Mouse (Mus musculus) embryo, embryonic 9.5 days (tissue): ENCODE measurements at regions not wholly inside any gene's neighbourhood (a gene's known extent, or its start where the extent isn't known, plus 50 kb on each side); places are given as distances from the start of the nearest gene placed in this dataset.

Source experiments
- DNase-seq: peaks from one replicate; pipeline ENCODE4 v3.0.0-alpha.2; 2017; ENCODE audit errors: extremely low spot score

- no peak for DNase-seq
These were observed 136.7 kb downstream of the Gm10295 start for GRCm38 (mm10) chr7:71214500-71215055.

GRCm38 (mm10) chr7:71193131-71193530 is 158.2 kb downstream of the Gm10295 start:
- DNase-seq: peak; percentile 7

GRCm38 (mm10) chr7:71190161-71190711 is 161.0 kb downstream of the Gm10295 start:
- no peak for DNase-seq

GRCm38 (mm10) chr7:71189757-71190156 is 161.5 kb downstream of the Gm10295 start:
- no peak for DNase-seq

GRCm38 (mm10) chr7:71188119-71188518 is 163.2 kb downstream of the Gm10295 start:
- peak; percentile 26 for DNase-seq

- DNase-seq: no peak
These were observed 176.4 kb downstream of the Gm10295 start for GRCm38 (mm10) chr7:71174871-71175270.

- peak; percentile 15 for DNase-seq
These were observed 212.2 kb downstream of the Gm10295 start for GRCm38 (mm10) chr7:71139068-71139467.

GRCm38 (mm10) chr7:71129981-71130380 is 221.3 kb downstream of the Gm10295 start:
- DNase-seq: no peak

- no peak for DNase-seq
These were observed 222.4 kb downstream of the Gm10295 start for GRCm38 (mm10) chr7:71128928-71129327.

- no peak for DNase-seq
These were observed 229.8 kb downstream of the Gm10295 start for GRCm38 (mm10) chr7:71121453-71121852.

- DNase-seq: no peak
These were observed 230.3 kb downstream of the Gm10295 start for GRCm38 (mm10) chr7:71120975-71121374.

GRCm38 (mm10) chr7:71119987-71120386 is 231.3 kb downstream of the Gm10295 start:
- no peak for DNase-seq

GRCm38 (mm10) chr7:71107101-71107500 is 244.2 kb downstream of the Gm10295 start:
- DNase-seq: no peak

GRCm38 (mm10) chr7:71100266-71100665 is 251.0 kb downstream of the Gm10295 start:
- no peak for DNase-seq

GRCm38 (mm10) chr7:71098276-71098675 is 253.0 kb downstream of the Gm10295 start:
- no peak for DNase-seq

- DNase-seq: no peak
These were observed 257.9 kb downstream of the Gm10295 start for GRCm38 (mm10) chr7:71093301-71093939.

GRCm38 (mm10) chr7:71092825-71093224 is 258.5 kb downstream of the Gm10295 start:
- DNase-seq: no peak

GRCm38 (mm10) chr7:71092301-71092700 is 259.0 kb downstream of the Gm10295 start:
- DNase-seq: no peak

- peak; percentile 44 for DNase-seq
These were observed 286.6 kb downstream of the Gm10295 start for GRCm38 (mm10) chr7:71064446-71065391.

- no peak for DNase-seq
These were observed 300.5 kb downstream of the Gm10295 start for GRCm38 (mm10) chr7:71050825-71051224.

- DNase-seq: no peak
These were observed 304.1 kb downstream of the Gm10295 start for GRCm38 (mm10) chr7:71047201-71047600.

- DNase-seq: no peak
These were observed 304.7 kb downstream of the Gm10295 start for GRCm38 (mm10) chr7:71046596-71046995.
